Mouse (Mus musculus) left cerebral cortex, postnatal 14 days (tissue): ENCODE measurements around the gene Mast4. TPM values are rescaled to one million over a fixed set of nuclear protein-coding genes. Genes with fewer than 3 reads are reported as not detected.

Source experiments
- DNase-seq, 2 experiments: peaks; one replicate each; pipeline ENCODE4 v3.0.0; 2021 to 2022; ENCODE audit warnings: low spot score in 2 of 2, mixed read lengths in 1 of 2
- intact Hi-C: fragments of 180-260 bp; cut with DNase I; formaldehyde crosslinking; loops from one replicate; pipeline ENCODE4 v1.15.1; 2025
- total RNA-seq, 2 experiments: library from RNA; stranded (reverse); gene quantifications; 2 replicates each; pipeline ENCODE4 v1.2.3; 2021

Gene Mast4
- total RNA-seq, 2 experiments from 2014 or later: 35.5 to 41.2 TPM

GRCm38 (mm10) chr13:102811129-102811832, 523.0 kb downstream of the Mast4 start:
- DNase-seq: peak; percentile 47 to 53
- intact Hi-C loops: no loop called here

GRCm38 (mm10) chr13:102806652-102807051, 527.6 kb downstream of the Mast4 start:
- DNase-seq: peak; percentile 27 to 46

GRCm38 (mm10) chr13:102805190-102805589, 529.1 kb downstream of the Mast4 start:
- no peak for DNase-seq
- intact Hi-C loops: loop anchor here (5.0 kb wide), 1 partner anchor 72 kb away; no protein-coding TSS in a partner anchor

More at GRCm38 (mm10) chr13:102806652-102807051, 527.6 kb downstream of the Mast4 start:
- intact Hi-C loops: loop anchor here (5.0 kb wide), 1 partner anchor 71 kb away; no protein-coding TSS in a partner anchor

- no peak for DNase-seq
- intact Hi-C loops: no loop called here
Measured at GRCm38 (mm10) chr13:102803206-102803605, 531.1 kb downstream of the Mast4 start.

GRCm38 (mm10) chr13:102792157-102792556, 542.1 kb downstream of the Mast4 start:
- intact Hi-C loops: no loop called here
- DNase-seq: no peak

- DNase-seq: no peak
- intact Hi-C loops: no loop called here
Measured at GRCm38 (mm10) chr13:102790601-102791155, 543.6 kb downstream of the Mast4 start.

GRCm38 (mm10) chr13:102786666-102787230, 547.5 kb downstream of the Mast4 start:
- intact Hi-C loops: no loop called here
- DNase-seq: no peak

- DNase-seq: no peak
- intact Hi-C loops: no loop called here
Measured at GRCm38 (mm10) chr13:102783531-102784310, 550.6 kb downstream of the Mast4 start.

GRCm38 (mm10) chr13:102779275-102779674, 555.0 kb downstream of the Mast4 start:
- no peak for DNase-seq
- intact Hi-C loops: no loop called here

GRCm38 (mm10) chr13:102778859-102779258, 555.4 kb downstream of the Mast4 start:
- no peak for DNase-seq
- intact Hi-C loops: no loop called here

- DNase-seq: no peak
- intact Hi-C loops: no loop called here
Measured at GRCm38 (mm10) chr13:102775506-102775905, 558.8 kb downstream of the Mast4 start.

- DNase-seq: no peak
- intact Hi-C loops: no loop called here
Measured at GRCm38 (mm10) chr13:102774786-102775201, 559.5 kb downstream of the Mast4 start.

GRCm38 (mm10) chr13:102773169-102773568, 561.1 kb downstream of the Mast4 start:
- no peak for DNase-seq
- intact Hi-C loops: no loop called here

GRCm38 (mm10) chr13:102770194-102770593, 564.1 kb downstream of the Mast4 start:
- DNase-seq: no peak
- intact Hi-C loops: no loop called here

- intact Hi-C loops: no loop called here
- DNase-seq: no peak
Measured at GRCm38 (mm10) chr13:102768512-102768911, 565.8 kb downstream of the Mast4 start.

GRCm38 (mm10) chr13:102767110-102767509, 567.2 kb downstream of the Mast4 start:
- intact Hi-C loops: no loop called here
- DNase-seq: no peak

GRCm38 (mm10) chr13:102765216-102765615, 569.1 kb downstream of the Mast4 start:
- no peak for DNase-seq
- intact Hi-C loops: no loop called here

- intact Hi-C loops: no loop called here
Measured at GRCm38 (mm10) chr13:102764218-102764617, 570.1 kb downstream of the Mast4 start.

GRCm38 (mm10) chr13:102762203-102762602, 572.1 kb downstream of the Mast4 start:
- intact Hi-C loops: no loop called here

More at GRCm38 (mm10) chr13:102764218-102764617, 570.1 kb downstream of the Mast4 start:
- DNase-seq: no peak

GRCm38 (mm10) chr13:102761410-102761809, 572.9 kb downstream of the Mast4 start:
- intact Hi-C loops: no loop called here

More at GRCm38 (mm10) chr13:102762203-102762602, 572.1 kb downstream of the Mast4 start:
- DNase-seq: no peak

More at GRCm38 (mm10) chr13:102761410-102761809, 572.9 kb downstream of the Mast4 start:
- DNase-seq: no peak
